Mouse (Mus musculus) kidney, postnatal 0 days (tissue): ENCODE data around the gene 9930022D16Rik. TPM values are rescaled to one million over a fixed set of nuclear protein-coding genes. Genes with fewer than 3 reads are reported as not detected.
A peak's percentile ranks its signal among the peaks of the same experiment; 100 is the strongest.

Experiments
- ATAC-seq: fragments of 200-750 bp; cut with Nextera tagmentation; replicated peaks from 2 replicates; pipeline ENCODE4 v1.8.0; 2017; ENCODE audit warnings: low read depth, moderate number of reproducible peaks, moderate TSS enrichment, moderate library complexity; ENCODE audit not compliant: low FRiP score
- DNase-seq: peaks from one replicate; pipeline ENCODE4 v3.0.0-alpha.2; 2016; ENCODE audit warnings: low spot score
- H3K27ac ChIP-seq: fragments of 300-500 bp; sonication (generic); 2 replicates; pipeline ENCODE4 v1.5.1; 2014; ENCODE audit warnings: mild to moderate bottlenecking
- H3K27me3 ChIP-seq: fragments of 300-500 bp; sonication (generic); 2 replicates; pipeline ENCODE4 v1.6.1; 2014; ENCODE audit warnings: low read length, mixed read lengths; ENCODE audit not compliant: insufficient read depth
- H3K36me3 ChIP-seq: fragments of 300-500 bp; sonication (generic); 2 replicates; pipeline ENCODE4 v1.6.1; 2014; ENCODE audit warnings: low read length, mixed read lengths; ENCODE audit not compliant: insufficient read depth
- H3K4me1 ChIP-seq: fragments of 300-500 bp; sonication (generic); replicated peaks from 2 replicates; pipeline ENCODE4 v1.6.1; 2014; ENCODE audit warnings: antibody characterized with exemption, low read length, mixed read lengths; ENCODE audit not compliant: insufficient read depth
- H3K4me2 ChIP-seq: fragments of 300-500 bp; sonication (generic); 2 replicates; pipeline ENCODE4 v1.6.1; 2014; ENCODE audit warnings: mild to moderate bottlenecking, low read length, moderate library complexity, mixed read lengths
- H3K4me3 ChIP-seq: fragments of 300-500 bp; sonication (generic); replicated peaks from 2 replicates; pipeline ENCODE4 v1.5.1; 2014; ENCODE audit warnings: low read depth, low read length
- H3K9ac ChIP-seq: fragments of 300-500 bp; sonication (generic); 2 replicates; pipeline ENCODE4 v1.6.1; 2014; ENCODE audit warnings: low read depth, low read length
- H3K9me3 ChIP-seq: fragments of 300-500 bp; sonication (generic); replicated peaks from 2 replicates; pipeline ENCODE4 v1.6.1; 2016; ENCODE audit warnings: low read length, inconsistent platforms, mixed read lengths
- CTCF ChIP-seq: IDR thresholded peaks from 2 replicates; pipeline ENCODE4 v1.5.1; 2016; ENCODE audit warnings: antibody characterized with exemption, low read depth, mild to moderate bottlenecking, moderate library complexity
- WGBS: fragments of 180-500 bp; shearing (Covaris S2); extraction: QIAGEN DNeasy Blood & Tissue Kit; methylation state at CpG from one replicate; pipeline ENCODE4 v1.1.7; 2014; 5-methylcytosine and 5-hydroxymethylcytosine counted together
- polyA plus RNA-seq: library from polyadenylated mRNA; unstranded; fragments of >200 nt; fragmentation: Nextera tagmentation; extraction: Ambion mirVana; gene quantifications from 2 replicates; pipeline ENCODE4 v1.2.1, GENCODE M21; 2015

The 9930022D16Rik gene
- polyA plus RNA-seq, 1 experiment from 2014 or later = 0.04 TPM

GRCm38 (mm10) chr11:109389046-109389445 is 24.7 kb upstream of the 9930022D16Rik start:
- H3K9me3 ChIP-seq = no peaks in the 10 kb centered on the region
- 0 out of 2 replicates have a peak, but pooled peaks cover 3% of the 10 kb centered on the region for H3K36me3 ChIP-seq
- no peaks in the 10 kb centered on the region for H3K27me3 ChIP-seq
- no peak for DNase-seq
- H3K27ac ChIP-seq = no peak overlapping the region
- no peak overlapping the region for H3K4me3 ChIP-seq
- ATAC-seq = no peak
- 0 out of 2 replicates have a peak, but pooled peaks cover 12% of the 10 kb centered on the region for H3K4me1 ChIP-seq
- no peak overlapping the region for H3K9ac ChIP-seq
- no peak overlapping the region for H3K4me2 ChIP-seq
- no peak for TF ChIP-seq CTCF
- 77% methylated on average over 5 of the region's 5 CpGs for WGBS

GRCm38 (mm10) chr11:109391200-109391599 is 22.5 kb upstream of the 9930022D16Rik start:
- no peaks in the 10 kb centered on the region for H3K9me3 ChIP-seq

GRCm38 (mm10) chr11:109391760-109392159 is 22.0 kb upstream of the 9930022D16Rik start:
- DNase-seq (no peak), ATAC-seq (no peak)
- no peak overlapping the region for H3K9ac ChIP-seq
- H3K27me3 ChIP-seq = no peaks in the 10 kb centered on the region
- no peak overlapping the region for H3K4me2 ChIP-seq
- peaks cover 15% of the 10 kb centered on the region for H3K36me3 ChIP-seq
- no peak overlapping the region for H3K27ac ChIP-seq
- no peak overlapping the region for H3K4me3 ChIP-seq
- 0 out of 2 replicates have a peak, but pooled peaks cover 8% of the 10 kb centered on the region for H3K4me1 ChIP-seq
- no peaks in the 10 kb centered on the region for H3K9me3 ChIP-seq
- TF ChIP-seq CTCF = no peak
- 46% methylated on average over 7 of the region's 7 CpGs for WGBS

More at GRCm38 (mm10) chr11:109391200-109391599, 22.5 kb upstream of the 9930022D16Rik start:
- ATAC-seq (no peak), DNase-seq (no peak)
- WGBS = 71% methylated on average over 7 of the region's 7 CpGs
- H3K4me3 ChIP-seq = no peak overlapping the region
- H3K4me1 ChIP-seq = 0 out of 2 replicates have a peak, but pooled peaks cover 8% of the 10 kb centered on the region
- peaks cover 9% of the 10 kb centered on the region; the same call in 1 of the 2 replicates for H3K36me3 ChIP-seq
- H3K27ac ChIP-seq = no peak overlapping the region
- no peak overlapping the region for H3K9ac ChIP-seq
- no peaks in the 10 kb centered on the region for H3K27me3 ChIP-seq
- H3K4me2 ChIP-seq = no peak overlapping the region
- no peak for TF ChIP-seq CTCF

- H3K4me1 ChIP-seq = 0 out of 2 replicates have a peak, but pooled peaks cover 8% of the 10 kb centered on the region
- H3K36me3 ChIP-seq = peaks cover 21% of the 10 kb centered on the region
- TF ChIP-seq CTCF = no peak
- WGBS = 88% methylated on average over 9 of the region's 9 CpGs
- no peaks in the 10 kb centered on the region for H3K9me3 ChIP-seq
- no peak overlapping the region for H3K4me3 ChIP-seq
- H3K27ac ChIP-seq = no peak overlapping the region
- H3K4me2 ChIP-seq = no peak overlapping the region
- ATAC-seq (no peak), DNase-seq (no peak)
- no peaks in the 10 kb centered on the region for H3K27me3 ChIP-seq
- no peak overlapping the region for H3K9ac ChIP-seq
Measured at GRCm38 (mm10) chr11:109392601-109393000, 21.1 kb upstream of the 9930022D16Rik start.

- no peak for TF ChIP-seq CTCF
- H3K4me2 ChIP-seq = no peak overlapping the region
- 29% methylated on average over 9 of the region's 9 CpGs for WGBS
- H3K36me3 ChIP-seq = peaks cover 26% of the 10 kb centered on the region
- 0 out of 2 replicates have a peak, but pooled peaks cover 8% of the 10 kb centered on the region for H3K4me1 ChIP-seq
- ATAC-seq = peak; percentile 25; the same call in 1 of the 2 replicates
- no peak overlapping the region for H3K9ac ChIP-seq
- DNase-seq = peak; percentile 48
- no peaks in the 10 kb centered on the region for H3K27me3 ChIP-seq
- no peak overlapping the region for H3K4me3 ChIP-seq
- H3K27ac ChIP-seq = peak overlapping the region; percentile 37
- no peaks in the 10 kb centered on the region for H3K9me3 ChIP-seq
Measured at GRCm38 (mm10) chr11:109394758-109395157, 19.0 kb upstream of the 9930022D16Rik start.

GRCm38 (mm10) chr11:109395291-109395690 is 18.4 kb upstream of the 9930022D16Rik start:
- peak; percentile 54 for ATAC-seq
- no peak overlapping the region for H3K4me2 ChIP-seq
- peaks cover 26% of the 10 kb centered on the region for H3K36me3 ChIP-seq
- 72% methylated on average over 9 of the region's 9 CpGs for WGBS
- peak overlapping the region; percentile 37; the same call in 1 of the 2 replicates for H3K27ac ChIP-seq
- H3K4me3 ChIP-seq = no peak overlapping the region
- H3K27me3 ChIP-seq = no peaks in the 10 kb centered on the region
- H3K9me3 ChIP-seq = no peaks in the 10 kb centered on the region
- H3K4me1 ChIP-seq = 0 out of 2 replicates have a peak, but pooled peaks cover 8% of the 10 kb centered on the region
- TF ChIP-seq CTCF = no peak
- no peak overlapping the region for H3K9ac ChIP-seq
- DNase-seq = no peak

GRCm38 (mm10) chr11:109406431-109406830 is 7.3 kb upstream of the 9930022D16Rik start:
- Histone ChIP-seq H3K9ac (no peak overlapping the region), H3K9me3 (no peaks in the 10 kb centered on the region), H3K36me3 (no peaks in the 10 kb centered on the region), H3K4me3 (no peak overlapping the region), H3K4me1 (no peaks in the 10 kb centered on the region), H3K4me2 (no peak overlapping the region), H3K27ac (no peak overlapping the region), H3K27me3 (no peaks in the 10 kb centered on the region)
- no peak for DNase-seq
- no peak for TF ChIP-seq CTCF
- WGBS = 90% methylated on average over 5 of the region's 5 CpGs
- ATAC-seq = no peak
